Mouse (Mus musculus) B cell, adult 67 days (primary cell): ENCODE measurements around the gene Prss47. TPM values are rescaled to one million over a fixed set of nuclear protein-coding genes. Genes with fewer than 3 reads are reported as not detected.

Source experiments
- total RNA-seq, 2 experiments: library from RNA; stranded (reverse); gene quantifications; 4 replicates each; pipeline ENCODE4 v1.2.4; 2023

Prss47 gene
- not detected for total RNA-seq

DNA sequence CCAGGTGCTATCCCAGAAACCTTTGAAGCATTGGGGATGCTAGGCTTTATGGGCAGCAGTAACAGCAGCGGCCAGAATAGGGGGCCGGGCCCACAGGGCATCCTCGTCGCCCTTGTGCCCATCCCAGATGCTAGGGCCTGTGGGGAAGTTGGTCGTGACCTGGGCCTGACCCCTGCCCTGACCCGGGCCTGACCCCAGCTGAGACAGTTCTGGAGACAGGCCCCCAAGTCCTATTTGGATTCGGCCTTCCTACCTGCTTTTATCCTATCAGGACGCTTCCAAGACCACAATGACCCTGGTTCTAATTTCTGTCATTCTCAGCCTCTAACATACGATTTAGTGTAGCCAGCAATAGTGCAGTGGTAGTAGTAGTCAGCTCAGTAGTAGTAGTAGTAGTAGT is at the start of gene Prss47:
Prss47 (minus strand) TSS at position 101 of the 400 bp plus-strand sequence.

DNA sequence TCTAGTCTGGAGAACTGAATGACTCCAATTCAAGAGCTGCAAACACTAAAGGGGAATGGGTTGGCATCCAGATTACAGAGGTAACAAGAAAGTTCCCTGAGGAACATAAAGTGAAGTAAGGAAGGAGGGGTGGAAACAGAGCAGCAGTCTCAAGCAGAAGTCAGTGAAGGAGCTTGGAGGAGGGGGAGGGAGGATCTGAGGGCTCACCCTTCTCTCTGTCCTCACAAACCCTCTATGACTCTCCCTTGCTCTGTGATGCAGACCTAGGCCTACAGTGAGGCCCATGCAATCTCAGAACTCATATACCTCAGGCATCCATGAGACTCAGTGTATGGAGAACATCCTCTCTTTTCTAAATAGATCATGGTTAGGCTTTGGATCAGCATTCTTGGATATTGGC is 19.8 kb downstream of the Prss47 start, which contains the start of gene Spata31d1c:
Spata31d1c (plus strand) TSS at position 301 of the 400 bp plus-strand sequence.

Other genes with a start within 250 kb of the Prss47 start
- gene Cntnap3, start 148.8 kb downstream of the Prss47 start, total RNA-seq: not detected
- gene Spata31, start 135.4 kb downstream of the Prss47 start, total RNA-seq: not detected
- not detected for gene Spata31d1c, start 19.7 kb downstream of the Prss47 start, total RNA-seq
- gene Mfsd14b, start 60.2 kb upstream of the Prss47 start, total RNA-seq: 10 to 100 TPM; 56.2 to 60.0 TPM
- not detected for gene Olfr465-ps1, start 85.3 kb upstream of the Prss47 start, total RNA-seq
- not detected for gene Olfr466, start 97.5 kb upstream of the Prss47 start, total RNA-seq
- not detected for gene Nlrp4f, start 153.2 kb upstream of the Prss47 start, total RNA-seq
- gene Gm10775, start 206.8 kb upstream of the Prss47 start, total RNA-seq: under 1 TPM in 1 of 2 experiments, not detected in 1; 0.47 TPM
- 10 to 100 TPM; 48.0 to 48.5 TPM for gene Zfp369, start 226.1 kb upstream of the Prss47 start, total RNA-seq